Mouse (Mus musculus): ENCODE measurements at regions not wholly inside any gene's neighbourhood (a gene's known extent, or its start where the extent isn't known, plus 50 kb on each side); places are given as distances from the start of the nearest gene placed in this dataset.

DNA sequence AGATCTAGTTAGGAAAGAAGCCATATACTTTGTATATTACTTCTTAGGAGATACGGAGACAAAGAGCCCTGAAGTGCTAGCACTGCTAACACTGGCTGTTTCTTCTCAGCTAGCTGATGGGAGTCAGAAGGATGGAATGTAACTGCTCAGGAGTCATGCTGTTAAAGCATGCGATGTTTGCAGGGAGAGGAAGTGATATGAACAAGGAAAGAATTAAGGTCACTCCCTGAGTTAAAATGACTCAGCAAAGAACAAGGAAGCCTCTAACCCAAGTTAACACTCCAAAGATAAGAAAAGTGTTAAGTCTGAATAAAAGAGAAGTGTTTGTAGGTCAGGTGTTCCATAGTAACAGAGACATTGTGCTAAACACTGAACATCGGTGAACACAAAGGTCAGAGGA, 86.9 kb upstream of the Zic3 start:
- ATAC-seq (ENCODE audit: low read depth), result no peak

GRCm38 (mm10) chrX:57938248-57938836, 84.2 kb upstream of the Zic3 start:
- Histone ChIP-seq H3K4me2 (ENCODE audit: low read depth, low read length) (no peak overlapping the region), H3K9me3 (ENCODE audit: control insufficient read depth, low read length) (no peaks in the 10 kb centered on the region), H3K4me1 (replicated peaks; ENCODE audit: control insufficient read depth, insufficient read depth, low read length) (no peaks in the 10 kb centered on the region), H3K27me3 (ENCODE audit: control insufficient read depth, insufficient read depth, low read depth, low read length) (no peaks in the 10 kb centered on the region), H3K36me3 (ENCODE audit: control insufficient read depth, insufficient read depth, low read length) (no peaks in the 10 kb centered on the region), H3K9ac (ENCODE audit: low read length) (no peak overlapping the region), H3K4me3 (ENCODE audit: low read length) (no peak overlapping the region), H3K27ac (ENCODE audit: low read length) (no peak overlapping the region)
- ATAC-seq (ENCODE audit: low read depth), result no peak
- 32% methylated on average over 6 of the region's 6 CpGs for WGBS

More for the DNA sequence above, 86.9 kb upstream of the Zic3 start:
- Histone ChIP-seq H3K9me3 (ENCODE audit: control insufficient read depth, low read length) (no peaks in the 10 kb centered on the region), H3K27me3 (ENCODE audit: control insufficient read depth, insufficient read depth, low read depth, low read length) (no peaks in the 10 kb centered on the region), H3K4me2 (ENCODE audit: low read depth, low read length) (no peak overlapping the region), H3K27ac (ENCODE audit: low read length) (no peak overlapping the region), H3K9ac (ENCODE audit: low read length) (no peak overlapping the region), H3K4me1 (replicated peaks; ENCODE audit: control insufficient read depth, insufficient read depth, low read length) (no peaks in the 10 kb centered on the region), H3K4me3 (ENCODE audit: low read length) (no peak overlapping the region), H3K36me3 (ENCODE audit: control insufficient read depth, insufficient read depth, low read length) (no peaks in the 10 kb centered on the region)
- WGBS, result 39% methylated on average over 3 of the region's 3 CpGs

GRCm38 (mm10) chrX:57950896-57951295, 71.6 kb upstream of the Zic3 start:
- no peaks in the 10 kb centered on the region for H3K4me1 ChIP-seq (replicated peaks; ENCODE audit: control insufficient read depth, insufficient read depth, low read length)
- no peak overlapping the region for H3K27ac ChIP-seq (ENCODE audit: low read length)
- H3K9me3 ChIP-seq (ENCODE audit: control insufficient read depth, low read length), result no peaks in the 10 kb centered on the region
- H3K27me3 ChIP-seq (ENCODE audit: control insufficient read depth, insufficient read depth, low read depth, low read length), result no peaks in the 10 kb centered on the region
- no peak overlapping the region for H3K4me3 ChIP-seq (ENCODE audit: low read length)
- no peak overlapping the region for H3K9ac ChIP-seq (ENCODE audit: low read length)
- H3K4me2 ChIP-seq (ENCODE audit: low read depth, low read length), result no peak overlapping the region
- no peaks in the 10 kb centered on the region for H3K36me3 ChIP-seq (ENCODE audit: control insufficient read depth, insufficient read depth, low read length)
- WGBS, result 38% methylated on average over 2 of the region's 2 CpGs
- no peak for ATAC-seq (ENCODE audit: low read depth)

DNA sequence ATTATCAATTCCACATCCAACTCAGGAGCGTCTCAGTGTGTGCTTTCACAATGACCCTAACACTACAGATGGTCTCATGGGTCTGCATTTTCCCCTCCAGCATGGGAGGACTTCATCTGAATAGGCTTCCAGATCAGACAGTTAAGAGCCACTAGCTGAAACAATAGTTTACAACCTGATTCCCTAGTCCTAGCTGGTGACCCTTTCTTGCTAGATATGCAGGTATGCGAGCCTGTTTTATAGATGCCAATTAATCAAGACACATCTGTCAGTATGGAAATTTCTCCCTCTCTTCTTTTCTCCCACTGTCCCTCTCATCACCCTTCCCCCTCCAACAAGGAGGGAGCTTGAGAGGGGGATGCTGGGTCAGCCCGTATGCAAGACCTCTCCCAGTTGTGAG, 71.2 kb upstream of the Zic3 start:
- Histone ChIP-seq H3K9ac (ENCODE audit: low read length) (no peak overlapping the region), H3K27ac (ENCODE audit: low read length) (no peak overlapping the region), H3K9me3 (ENCODE audit: control insufficient read depth, low read length) (no peaks in the 10 kb centered on the region), H3K4me2 (ENCODE audit: low read depth, low read length) (no peak overlapping the region), H3K36me3 (ENCODE audit: control insufficient read depth, insufficient read depth, low read length) (no peaks in the 10 kb centered on the region), H3K4me1 (replicated peaks; ENCODE audit: control insufficient read depth, insufficient read depth, low read length) (no peaks in the 10 kb centered on the region), H3K4me3 (ENCODE audit: low read length) (no peak overlapping the region), H3K27me3 (ENCODE audit: control insufficient read depth, insufficient read depth, low read depth, low read length) (no peaks in the 10 kb centered on the region)
- no peak for ATAC-seq (ENCODE audit: low read depth)
- 29% methylated on average over 3 of the region's 3 CpGs for WGBS

DNA sequence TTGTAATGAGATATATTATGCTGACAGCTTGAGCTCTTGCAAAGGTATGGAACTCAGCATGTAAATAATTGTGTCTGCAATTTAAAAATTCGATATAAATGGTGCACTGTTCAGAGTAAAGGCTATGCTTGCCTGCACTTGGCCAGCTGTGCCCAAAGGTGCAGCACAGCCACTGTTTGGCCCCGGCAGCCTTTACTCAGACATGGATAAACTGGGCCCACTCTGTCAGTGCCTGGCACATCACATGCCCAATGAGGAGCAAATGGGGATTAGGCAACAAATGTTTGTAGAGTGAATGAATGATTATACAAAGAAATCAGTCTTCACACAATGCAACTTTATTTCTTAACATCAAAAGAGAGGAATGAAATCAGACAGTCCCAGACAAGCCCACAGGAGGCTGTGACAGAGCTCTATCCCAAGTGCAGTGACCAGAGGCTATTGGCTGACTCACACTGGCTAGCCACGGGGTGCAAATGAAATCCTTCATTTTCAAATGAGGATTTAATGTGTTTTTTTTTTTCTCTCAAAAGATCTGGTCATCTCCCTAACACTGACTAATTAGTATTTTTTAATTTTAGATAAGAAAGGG, 67.8 kb upstream of the Zic3 start:
- 39% methylated on average over 3 of the region's 3 CpGs for WGBS
- Histone ChIP-seq H3K4me3 (ENCODE audit: low read length) (no peak overlapping the region), H3K9ac (ENCODE audit: low read length) (no peak overlapping the region), H3K4me2 (ENCODE audit: low read depth, low read length) (no peak overlapping the region), H3K9me3 (ENCODE audit: control insufficient read depth, low read length) (no peaks in the 10 kb centered on the region), H3K27ac (ENCODE audit: low read length) (no peak overlapping the region), H3K4me1 (replicated peaks; ENCODE audit: control insufficient read depth, insufficient read depth, low read length) (no peaks in the 10 kb centered on the region), H3K27me3 (ENCODE audit: control insufficient read depth, insufficient read depth, low read depth, low read length) (no peaks in the 10 kb centered on the region), H3K36me3 (ENCODE audit: control insufficient read depth, insufficient read depth, low read length) (no peaks in the 10 kb centered on the region)
- ATAC-seq (ENCODE audit: low read depth), result no peak

All from lung, embryonic 16.5 days (tissue).